Mouse (Mus musculus) left cerebral cortex, adult 11 months (tissue): ENCODE measurements at regions not wholly inside any gene's neighbourhood (a gene's known extent, or its start where the extent isn't known, plus 50 kb on each side); places are given as distances from the start of the nearest gene placed in this dataset.

Experiments used
- DNase-seq: peaks from one replicate; pipeline ENCODE4 v3.0.0; 2022; ENCODE audit warnings: low spot score

- no peak for DNase-seq
Observed at GRCm38 (mm10) chr4:124063269-124064100, 145.7 kb upstream of the 4930535I16Rik start.

- DNase-seq, result no peak
Observed at GRCm38 (mm10) chr4:124057607-124058006, 139.8 kb upstream of the 4930535I16Rik start.

GRCm38 (mm10) chr4:124054240-124054760 lies 136.5 kb upstream of the 4930535I16Rik start:
- no peak for DNase-seq

GRCm38 (mm10) chr4:124053340-124054038 lies 135.7 kb upstream of the 4930535I16Rik start:
- no peak for DNase-seq

GRCm38 (mm10) chr4:124052387-124052786 lies 134.6 kb upstream of the 4930535I16Rik start:
- no peak for DNase-seq

- DNase-seq, result no peak
Observed at GRCm38 (mm10) chr4:124048348-124048831, 130.6 kb upstream of the 4930535I16Rik start.

GRCm38 (mm10) chr4:124047898-124048297 lies 130.1 kb upstream of the 4930535I16Rik start:
- no peak for DNase-seq

- no peak for DNase-seq
Observed at GRCm38 (mm10) chr4:124036483-124036882, 118.7 kb upstream of the 4930535I16Rik start.

- no peak for DNase-seq
Observed at GRCm38 (mm10) chr4:124035657-124036061, 117.8 kb upstream of the 4930535I16Rik start.

- DNase-seq, result no peak
Observed at GRCm38 (mm10) chr4:124035192-124035591, 117.4 kb upstream of the 4930535I16Rik start.

- DNase-seq, result no peak
Observed at GRCm38 (mm10) chr4:124028061-124028460, 110.2 kb upstream of the 4930535I16Rik start.

GRCm38 (mm10) chr4:124016401-124016800 lies 98.6 kb upstream of the 4930535I16Rik start:
- DNase-seq, result no peak

- no peak for DNase-seq
Observed at GRCm38 (mm10) chr4:124015323-124015722, 97.5 kb upstream of the 4930535I16Rik start.

GRCm38 (mm10) chr4:124012406-124012805 lies 94.6 kb upstream of the 4930535I16Rik start:
- no peak for DNase-seq

- no peak for DNase-seq
Observed at GRCm38 (mm10) chr4:124008725-124009124, 90.9 kb upstream of the 4930535I16Rik start.

GRCm38 (mm10) chr4:124005626-124006315 lies 87.9 kb upstream of the 4930535I16Rik start:
- DNase-seq, result no peak

- DNase-seq, result no peak
Observed at GRCm38 (mm10) chr4:124002760-124003159, 84.9 kb upstream of the 4930535I16Rik start.

GRCm38 (mm10) chr4:124002105-124002504 lies 84.3 kb upstream of the 4930535I16Rik start:
- DNase-seq, result no peak

- no peak for DNase-seq
Observed at GRCm38 (mm10) chr4:123995815-123996214, 78.0 kb upstream of the 4930535I16Rik start.

- DNase-seq, result no peak
Observed at GRCm38 (mm10) chr4:123991223-123991622, 73.4 kb upstream of the 4930535I16Rik start.

GRCm38 (mm10) chr4:123990293-123991185 lies 72.7 kb upstream of the 4930535I16Rik start:
- no peak for DNase-seq
